Mouse (Mus musculus) hindbrain, embryonic 10.5 days (tissue): ENCODE measurements at regions not wholly inside any gene's neighbourhood (a gene's known extent, or its start where the extent isn't known, plus 50 kb on each side); places are given as distances from the start of the nearest gene placed in this dataset.

Experiments used
- DNase-seq: peaks from one replicate; pipeline ENCODE4 v3.0.0-alpha.2; 2017; ENCODE audit warnings: low spot score
- H3K27ac ChIP-seq: fragments of 300-500 bp; sonication (generic); 2 replicates; pipeline ENCODE4 v1.5.1; 2016; ENCODE audit warnings: mild to moderate bottlenecking, moderate library complexity
- H3K27me3 ChIP-seq: fragments of 300-500 bp; sonication (generic); 2 replicates; pipeline ENCODE4 v1.6.1; 2016; ENCODE audit warnings: mild to moderate bottlenecking; ENCODE audit not compliant: poor library complexity, insufficient read depth, severe bottlenecking
- H3K36me3 ChIP-seq: fragments of 300-500 bp; sonication (generic); 2 replicates; pipeline ENCODE4 v1.6.1; 2016; ENCODE audit warnings: mild to moderate bottlenecking, moderate library complexity
- H3K4me1 ChIP-seq: fragments of 300-500 bp; sonication (generic); replicated peaks from 2 replicates; pipeline ENCODE4 v1.6.1; 2016; ENCODE audit warnings: mild to moderate bottlenecking
- H3K4me3 ChIP-seq: fragments of 300-500 bp; sonication (generic); 2 replicates; pipeline ENCODE4 v1.5.1; 2016; ENCODE audit warnings: mild to moderate bottlenecking, moderate library complexity
- H3K9me3 ChIP-seq: fragments of 300-500 bp; sonication (generic); 2 replicates; pipeline ENCODE4 v1.6.1; 2016; ENCODE audit warnings: mild to moderate bottlenecking, moderate library complexity
- WGBS: fragments of 180-500 bp; shearing (Covaris S2); methylation state at CpG from one replicate; pipeline ENCODE4 v1.1.7; 2016; 5-methylcytosine and 5-hydroxymethylcytosine counted together

DNA sequence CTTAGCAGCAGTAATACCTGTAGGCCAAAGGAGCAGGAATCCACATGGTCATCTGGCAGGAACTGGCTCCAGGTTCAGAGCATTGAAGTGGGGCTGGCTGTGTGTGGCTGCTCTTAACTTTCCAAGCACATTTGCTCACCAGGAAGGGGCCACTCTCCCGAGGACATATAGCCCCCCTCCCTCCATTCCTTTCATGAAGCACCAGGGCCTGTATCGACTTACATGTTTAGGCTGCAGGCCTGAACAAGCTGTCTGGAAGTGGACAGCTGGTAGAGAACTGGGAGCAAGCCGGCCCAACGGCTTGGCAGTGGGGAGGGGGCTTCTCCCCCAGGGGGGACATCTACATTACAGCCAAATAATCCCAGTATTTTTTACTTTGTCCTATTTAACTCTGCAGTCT lies 622.5 kb upstream of the Vstm2b start:
- DNase-seq: peak; percentile 40
- no peak overlapping the region for H3K4me3 ChIP-seq
- H3K4me1 ChIP-seq: peaks cover 24% of the 10 kb centered on the region
- no peaks in the 10 kb centered on the region for H3K9me3 ChIP-seq
- WGBS: 15% methylated on average over 4 of the region's 4 CpGs
- no peaks in the 10 kb centered on the region for H3K27me3 ChIP-seq
- H3K36me3 ChIP-seq: no peaks in the 10 kb centered on the region
- H3K27ac ChIP-seq: peak overlapping the region; percentile 71

DNA sequence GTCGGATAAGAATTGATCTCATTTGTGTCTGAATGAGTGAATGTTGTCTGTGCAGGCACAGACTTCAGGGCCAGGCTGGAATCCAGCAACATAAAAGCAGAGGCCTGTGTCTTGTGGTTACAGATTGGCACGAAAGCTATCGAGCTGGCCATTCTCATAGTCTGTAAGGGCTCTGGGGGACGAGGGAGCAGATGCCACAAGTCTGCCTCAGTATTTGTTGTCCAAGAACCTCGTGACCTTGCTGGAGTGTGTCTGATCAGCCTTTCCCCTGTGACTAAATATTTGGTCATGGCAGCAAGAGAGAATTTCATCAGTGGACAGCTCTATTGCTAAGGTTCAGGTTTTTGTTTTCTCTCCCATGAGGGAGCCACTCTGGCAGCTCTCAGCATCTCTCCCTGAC lies 622.0 kb upstream of the Vstm2b start:
- Histone ChIP-seq H3K27me3 (no peaks in the 10 kb centered on the region), H3K27ac (peak overlapping the region; percentile 71), H3K36me3 (no peaks in the 10 kb centered on the region), H3K9me3 (no peaks in the 10 kb centered on the region), H3K4me1 (peaks cover 24% of the 10 kb centered on the region), H3K4me3 (no peak overlapping the region)
- 17% methylated on average over 5 of the region's 5 CpGs for WGBS
- DNase-seq: peak; percentile 44

DNA sequence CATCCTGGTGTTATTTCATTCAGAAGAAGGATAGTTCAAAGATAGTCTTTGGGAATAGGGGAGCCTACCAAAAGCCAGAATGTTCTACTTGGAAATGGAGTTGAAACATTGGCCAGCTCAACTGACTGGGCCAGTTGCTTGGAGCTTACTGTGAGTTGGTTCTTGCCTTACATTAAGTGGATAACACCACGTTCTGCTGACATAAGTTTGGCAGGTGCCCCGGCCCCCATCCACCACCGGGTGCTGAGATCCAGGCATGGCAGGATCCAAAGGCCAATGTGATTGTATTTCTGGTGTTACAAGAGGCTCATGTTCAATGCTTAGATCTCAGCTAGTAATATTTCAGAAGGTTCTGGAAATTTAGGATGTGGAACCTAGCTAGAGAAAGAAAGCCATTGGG lies 608.0 kb upstream of the Vstm2b start:
- no peaks in the 10 kb centered on the region for H3K36me3 ChIP-seq
- 86% methylated on average over 3 of the region's 3 CpGs for WGBS
- no peaks in the 10 kb centered on the region for H3K9me3 ChIP-seq

DNA sequence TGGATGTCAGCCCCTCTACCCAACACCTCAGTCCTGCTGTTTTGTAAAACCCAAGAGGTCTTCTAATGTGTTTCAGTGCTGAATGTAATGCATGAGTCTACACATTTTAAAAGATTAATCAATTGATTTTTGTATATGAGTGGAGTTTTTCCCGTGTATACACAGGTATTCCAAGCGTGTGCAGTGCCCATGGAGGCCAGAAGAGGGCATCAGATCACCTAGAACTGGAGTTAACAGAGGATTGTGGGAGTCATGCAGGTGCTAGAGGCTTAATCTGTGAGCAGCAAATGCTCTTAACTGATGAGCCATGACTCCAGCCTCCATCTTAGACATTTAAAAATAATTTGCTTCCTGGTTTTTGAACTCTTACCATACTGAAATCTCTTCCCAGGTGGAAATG lies 587.6 kb upstream of the Vstm2b start:
- DNase-seq: peak; percentile 19
- 26% methylated on average over 2 of the region's 2 CpGs for WGBS
- no peaks in the 10 kb centered on the region for H3K36me3 ChIP-seq

More for the DNA sequence above, 608.0 kb upstream of the Vstm2b start:
- no peak overlapping the region for H3K4me3 ChIP-seq
- H3K4me1 ChIP-seq: no peaks in the 10 kb centered on the region
- no peak for DNase-seq
- H3K27ac ChIP-seq: no peak overlapping the region
- H3K27me3 ChIP-seq: no peaks in the 10 kb centered on the region

DNA sequence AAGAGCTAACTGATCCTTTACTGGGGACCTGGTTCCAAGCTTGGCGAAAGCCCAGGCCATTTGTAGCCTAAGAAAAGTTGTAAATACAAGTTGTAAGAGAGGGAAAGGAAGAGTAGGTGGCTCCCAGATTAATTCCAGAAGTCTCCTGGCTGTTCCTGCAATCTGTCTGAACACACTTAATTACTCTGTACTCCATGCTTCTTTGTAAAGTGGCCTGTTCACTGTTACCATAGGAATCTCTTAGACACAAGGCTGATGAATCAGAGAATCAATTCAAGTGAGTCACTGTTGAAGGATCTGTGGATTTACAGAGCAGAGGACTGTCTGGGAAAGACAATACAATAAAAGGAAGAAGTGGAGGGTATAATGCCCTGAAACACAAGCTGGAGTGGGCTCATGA lies 577.0 kb upstream of the Vstm2b start:
- H3K27ac ChIP-seq: no peak overlapping the region
- H3K9me3 ChIP-seq: no peaks in the 10 kb centered on the region
- H3K27me3 ChIP-seq: no peaks in the 10 kb centered on the region
- H3K36me3 ChIP-seq: no peaks in the 10 kb centered on the region
- DNase-seq: no peak
- no peaks in the 10 kb centered on the region for H3K4me1 ChIP-seq
- no peak overlapping the region for H3K4me3 ChIP-seq
- 84% methylated on average over 1 of the region's 1 CpGs for WGBS

More for the DNA sequence above, 587.6 kb upstream of the Vstm2b start:
- H3K4me1 ChIP-seq: no peaks in the 10 kb centered on the region
- H3K4me3 ChIP-seq: no peak overlapping the region
- H3K9me3 ChIP-seq: no peaks in the 10 kb centered on the region
- no peaks in the 10 kb centered on the region for H3K27me3 ChIP-seq
- no peak overlapping the region for H3K27ac ChIP-seq

DNA sequence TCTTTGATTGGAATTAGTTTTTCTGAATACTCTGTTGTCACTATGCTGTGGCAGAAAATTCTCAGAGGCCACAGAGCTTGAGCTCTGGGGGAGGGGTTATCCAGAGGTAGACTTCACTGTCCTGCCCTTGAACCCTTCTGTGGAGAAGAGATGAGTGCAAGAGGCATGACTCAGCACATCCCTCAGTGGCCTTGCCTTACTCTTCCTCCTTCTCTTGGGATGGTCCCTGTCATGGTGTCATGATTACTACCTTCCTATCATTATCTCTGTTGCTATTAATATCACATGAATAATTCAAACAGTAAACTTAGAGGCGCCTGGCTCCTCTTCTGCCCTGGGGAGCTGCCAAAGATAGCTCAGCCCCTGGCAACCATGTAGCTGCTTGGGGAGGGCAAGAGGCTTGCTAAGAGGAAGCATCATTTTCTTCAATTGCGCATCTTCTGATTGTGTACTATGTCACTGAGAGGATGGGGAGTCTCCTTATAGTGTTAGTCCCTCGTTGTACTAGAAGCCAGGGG lies 572.9 kb upstream of the Vstm2b start:
- Histone ChIP-seq H3K27me3 (no peaks in the 10 kb centered on the region), H3K9me3 (no peaks in the 10 kb centered on the region), H3K27ac (no peak overlapping the region), H3K4me3 (no peak overlapping the region), H3K4me1 (no peaks in the 10 kb centered on the region), H3K36me3 (no peaks in the 10 kb centered on the region)
- DNase-seq: no peak
- WGBS: 89% methylated on average over 3 of the region's 3 CpGs

DNA sequence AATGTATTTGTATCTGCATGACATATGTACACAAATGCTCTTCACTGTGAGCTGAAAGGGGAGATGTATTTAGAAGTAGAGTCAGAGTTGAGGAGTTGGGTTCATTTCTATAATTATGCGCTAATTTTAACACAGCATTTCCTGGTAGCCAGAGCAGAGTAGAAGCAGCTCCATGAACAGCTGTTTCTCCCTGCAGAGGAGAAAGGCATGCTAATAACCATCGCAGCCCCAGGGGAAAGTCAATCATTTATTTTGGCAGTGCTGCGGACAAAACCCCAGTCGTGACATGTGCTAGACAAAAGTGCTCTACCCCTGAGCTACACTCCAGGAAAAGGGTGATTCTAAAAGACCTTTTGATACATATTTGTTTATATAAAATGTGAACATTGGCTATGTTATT lies 565.7 kb upstream of the Vstm2b start:
- H3K9me3 ChIP-seq: no peaks in the 10 kb centered on the region; the same call in 1 of the 2 replicates
- peaks cover 6% of the 10 kb centered on the region; the same call in 1 of the 2 replicates for H3K4me1 ChIP-seq
- DNase-seq: peak; percentile 31
- no peak overlapping the region for H3K4me3 ChIP-seq
- no peak overlapping the region for H3K27ac ChIP-seq
- 51% methylated on average over 4 of the region's 4 CpGs for WGBS
- H3K36me3 ChIP-seq: no peaks in the 10 kb centered on the region
- H3K27me3 ChIP-seq: no peaks in the 10 kb centered on the region

DNA sequence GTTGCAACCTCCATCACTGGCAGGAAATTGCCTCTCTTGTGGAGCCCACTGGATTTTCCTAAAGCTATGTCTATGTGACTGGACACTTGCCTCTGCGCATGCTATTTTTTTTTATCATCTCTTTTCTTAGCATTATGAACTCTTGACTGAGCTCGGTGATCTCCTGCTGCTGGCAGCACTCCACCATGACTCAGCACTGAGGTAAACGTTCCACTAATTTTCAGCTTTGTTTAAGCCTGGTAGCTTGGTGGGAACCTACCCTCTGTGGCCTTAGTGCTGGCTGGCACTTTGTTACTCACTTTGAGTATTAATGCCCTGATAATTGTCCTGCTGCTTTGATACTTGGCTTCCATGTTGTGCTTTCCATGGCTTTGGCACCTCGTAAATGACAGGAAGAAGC lies 545.8 kb upstream of the Vstm2b start:
- H3K36me3 ChIP-seq: no peaks in the 10 kb centered on the region
- no peaks in the 10 kb centered on the region for H3K9me3 ChIP-seq
- no peak overlapping the region for H3K4me3 ChIP-seq
- no peaks in the 10 kb centered on the region; the same call in 1 of the 2 replicates for H3K4me1 ChIP-seq
- no peak for DNase-seq
- H3K27me3 ChIP-seq: no peaks in the 10 kb centered on the region
- no peak overlapping the region for H3K27ac ChIP-seq
- WGBS: 69% methylated on average over 4 of the region's 4 CpGs

DNA sequence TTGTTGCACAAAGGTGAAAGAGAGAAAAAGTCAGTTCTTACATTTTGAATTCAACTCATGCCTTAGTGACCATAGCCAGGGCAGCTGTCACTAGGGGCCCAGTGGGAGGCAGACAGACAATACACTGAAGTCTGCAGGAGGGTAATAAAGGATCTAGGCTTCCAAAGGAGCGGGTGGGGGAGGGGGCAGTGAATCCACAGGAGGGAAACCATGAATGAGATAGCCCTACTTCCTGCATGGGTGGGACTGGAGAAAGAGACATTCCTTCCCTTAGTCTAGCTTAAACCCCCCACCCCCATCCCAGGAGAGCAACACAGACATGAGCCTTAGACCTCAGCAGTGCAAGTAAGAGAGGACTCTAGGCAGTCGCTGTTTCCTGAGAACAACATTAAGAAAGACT lies 535.4 kb upstream of the Vstm2b start:
- Histone ChIP-seq H3K27ac (peak overlapping the region; percentile 75; the same call in 1 of the 2 replicates), H3K9me3 (no peaks in the 10 kb centered on the region), H3K4me1 (peaks cover 11% of the 10 kb centered on the region), H3K36me3 (no peaks in the 10 kb centered on the region), H3K27me3 (no peaks in the 10 kb centered on the region), H3K4me3 (no peak overlapping the region)
- WGBS: 12% methylated on average over 2 of the region's 2 CpGs
- DNase-seq: peak; percentile 38

DNA sequence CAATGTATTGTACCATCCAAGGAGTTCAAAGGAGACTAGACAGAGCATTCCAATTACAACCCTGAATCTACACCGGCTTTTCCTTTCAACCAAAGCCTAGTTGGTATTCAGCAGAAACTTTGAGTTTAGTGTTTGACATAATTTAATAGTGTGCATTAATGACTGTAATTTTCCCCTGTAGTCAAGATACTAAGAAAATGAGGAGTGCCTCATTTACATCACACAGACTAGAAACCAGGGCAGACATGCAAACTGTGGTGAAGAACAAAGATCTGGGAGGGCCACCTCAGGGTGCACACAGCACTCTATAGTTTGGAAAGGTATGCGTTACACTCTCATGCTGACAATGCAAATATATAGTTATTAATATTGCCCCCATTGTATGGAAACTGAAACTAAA lies 525.4 kb upstream of the Vstm2b start:
- no peaks in the 10 kb centered on the region for H3K36me3 ChIP-seq
- no peak overlapping the region for H3K4me3 ChIP-seq
- H3K9me3 ChIP-seq: no peaks in the 10 kb centered on the region
- no peaks in the 10 kb centered on the region for H3K4me1 ChIP-seq
- DNase-seq: no peak
- no peak overlapping the region for H3K27ac ChIP-seq
- H3K27me3 ChIP-seq: no peaks in the 10 kb centered on the region
- WGBS: 90% methylated on average over 2 of the region's 2 CpGs

DNA sequence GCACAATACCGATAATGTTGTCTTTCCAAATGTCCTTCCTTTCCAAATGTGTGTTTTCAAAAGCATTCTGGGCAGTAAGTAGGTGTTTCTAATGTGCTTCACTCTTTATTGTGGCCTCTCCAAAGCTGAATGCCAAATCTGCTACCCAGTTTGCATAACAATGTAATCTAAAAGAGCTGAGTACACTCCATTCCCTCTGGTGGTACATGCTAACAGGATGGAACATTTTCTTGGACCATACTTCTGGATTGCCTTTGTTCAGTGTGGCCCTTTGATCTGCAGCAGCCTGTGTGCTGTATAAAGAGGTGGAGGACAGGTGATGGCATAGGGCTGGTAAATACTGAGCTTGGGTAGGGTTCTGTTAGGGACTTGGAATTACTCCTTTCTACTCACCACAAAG lies 520.3 kb upstream of the Vstm2b start:
- DNase-seq: no peak
- Histone ChIP-seq H3K4me1 (no peaks in the 10 kb centered on the region), H3K27ac (no peak overlapping the region), H3K27me3 (no peaks in the 10 kb centered on the region), H3K9me3 (no peaks in the 10 kb centered on the region), H3K4me3 (no peak overlapping the region), H3K36me3 (no peaks in the 10 kb centered on the region)
- WGBS: 93% methylated on average over 1 of the region's 1 CpGs

DNA sequence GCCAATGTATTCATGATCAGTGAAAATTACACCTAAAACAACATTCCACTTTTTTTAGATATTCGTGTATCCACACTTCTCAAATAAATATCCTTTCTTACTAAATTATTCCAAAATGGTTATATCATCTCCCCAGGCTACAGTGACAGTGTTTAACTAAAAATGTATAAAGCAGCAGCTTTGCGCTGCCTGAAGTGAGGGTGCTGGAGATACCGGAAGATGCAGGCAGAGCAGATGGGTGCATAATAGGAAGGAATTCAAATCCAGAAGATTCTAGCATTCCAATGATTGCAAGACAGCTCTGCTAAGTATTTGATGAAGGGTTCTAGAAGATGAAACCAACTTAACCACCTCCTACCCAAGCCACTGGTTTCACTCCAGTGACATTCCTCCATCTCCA lies 516.9 kb upstream of the Vstm2b start:
- H3K9me3 ChIP-seq: no peaks in the 10 kb centered on the region
- DNase-seq: no peak
- no peak overlapping the region for H3K27ac ChIP-seq
- H3K36me3 ChIP-seq: no peaks in the 10 kb centered on the region
- no peaks in the 10 kb centered on the region for H3K4me1 ChIP-seq
- H3K27me3 ChIP-seq: no peaks in the 10 kb centered on the region
- WGBS: 90% methylated on average over 3 of the region's 3 CpGs
- H3K4me3 ChIP-seq: no peak overlapping the region

DNA sequence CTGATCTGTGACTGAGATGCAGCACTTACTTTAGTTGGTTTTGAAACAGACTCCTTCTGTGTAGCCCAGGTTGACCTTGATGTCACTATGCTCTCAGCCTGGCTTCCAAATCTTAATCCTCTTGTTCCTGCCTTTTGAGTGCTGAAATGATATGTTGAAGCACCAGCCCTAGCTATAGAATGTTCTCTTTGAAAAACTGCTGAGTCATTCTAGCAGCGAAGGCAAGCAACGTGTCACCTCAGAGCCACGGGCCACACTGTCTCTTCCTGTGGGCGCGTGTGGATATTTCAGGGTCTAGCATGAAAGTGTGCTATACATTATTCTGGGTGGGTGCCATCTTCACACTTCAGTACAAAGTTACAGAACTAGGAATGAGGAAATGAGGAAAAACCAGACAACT lies 510.0 kb upstream of the Vstm2b start:
- WGBS: 94% methylated on average over 5 of the region's 5 CpGs
- no peak overlapping the region for H3K27ac ChIP-seq
- no peaks in the 10 kb centered on the region for H3K9me3 ChIP-seq
- H3K4me3 ChIP-seq: no peak overlapping the region
- no peaks in the 10 kb centered on the region for H3K27me3 ChIP-seq
- no peaks in the 10 kb centered on the region for H3K36me3 ChIP-seq
- peaks cover 32% of the 10 kb centered on the region for H3K4me1 ChIP-seq
- no peak for DNase-seq

DNA sequence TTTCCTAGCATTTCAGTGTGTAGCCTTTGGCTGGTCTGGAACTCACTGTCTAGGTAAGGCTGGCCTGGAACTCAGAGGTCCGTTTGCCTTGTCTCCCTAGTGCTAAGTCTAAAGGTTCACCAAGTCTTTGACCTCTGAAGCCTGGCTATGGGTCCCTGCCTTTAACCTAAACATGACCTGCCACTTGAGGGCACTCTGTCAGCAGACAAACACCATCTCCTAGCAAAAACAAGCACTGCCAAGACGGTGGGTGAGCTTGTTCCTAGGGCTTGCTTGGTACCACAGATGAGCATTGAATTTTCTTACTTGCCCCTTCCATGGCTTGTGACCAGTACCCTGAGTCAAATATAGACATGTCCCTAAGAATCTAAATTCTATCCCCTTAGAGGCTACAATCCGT lies 508.3 kb upstream of the Vstm2b start:
- DNase-seq: peak; percentile 16
- Histone ChIP-seq H3K36me3 (no peaks in the 10 kb centered on the region), H3K27me3 (no peaks in the 10 kb centered on the region), H3K27ac (peak overlapping the region; percentile 75), H3K4me3 (no peak overlapping the region), H3K9me3 (no peaks in the 10 kb centered on the region), H3K4me1 (peaks cover 34% of the 10 kb centered on the region)
- WGBS: 41% methylated on average over 3 of the region's 3 CpGs
